Mouse (Mus musculus): ENCODE data around the gene Hpcal1.
"Not testable (repeated sequence)": the region's sequence is repeated elsewhere in the genome, so short reads cannot be mapped to it uniquely, and the experiment has no call there.

The Hpcal1 gene

GRCm38 (mm10) chr12:17789486-17789885, 98.8 kb downstream of the Hpcal1 start:
- no peak for DNase-seq (ENCODE audit: low spot score)

DNA sequence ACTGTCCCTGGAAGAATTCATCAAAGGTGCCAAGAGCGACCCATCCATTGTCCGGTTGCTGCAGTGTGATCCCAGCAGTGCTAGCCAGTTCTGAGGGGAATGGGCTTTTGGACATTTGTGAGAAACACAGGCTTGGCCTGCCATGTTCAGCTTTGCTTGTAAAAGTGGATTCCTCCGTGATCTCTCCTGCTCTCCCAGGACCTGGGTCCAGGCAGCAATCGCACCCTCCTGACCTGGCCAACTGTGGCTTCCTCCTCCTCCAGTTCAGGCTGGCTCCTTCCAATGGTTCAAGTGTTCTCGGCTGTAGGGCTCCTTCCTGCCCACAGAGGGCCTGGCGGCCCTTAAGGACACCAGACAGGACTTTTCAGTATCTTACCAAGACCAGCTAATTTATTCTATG, 100.5 kb downstream of the Hpcal1 start:
- no peak for DNase-seq (ENCODE audit: low spot score)

GRCm38 (mm10) chr12:17792756-17793155, 102.1 kb downstream of the Hpcal1 start:
- no peak for DNase-seq (ENCODE audit: low spot score)

- no peak for DNase-seq (ENCODE audit: low spot score)
These were observed 105.1 kb downstream of the Hpcal1 start for GRCm38 (mm10) chr12:17795660-17796278.

DNA sequence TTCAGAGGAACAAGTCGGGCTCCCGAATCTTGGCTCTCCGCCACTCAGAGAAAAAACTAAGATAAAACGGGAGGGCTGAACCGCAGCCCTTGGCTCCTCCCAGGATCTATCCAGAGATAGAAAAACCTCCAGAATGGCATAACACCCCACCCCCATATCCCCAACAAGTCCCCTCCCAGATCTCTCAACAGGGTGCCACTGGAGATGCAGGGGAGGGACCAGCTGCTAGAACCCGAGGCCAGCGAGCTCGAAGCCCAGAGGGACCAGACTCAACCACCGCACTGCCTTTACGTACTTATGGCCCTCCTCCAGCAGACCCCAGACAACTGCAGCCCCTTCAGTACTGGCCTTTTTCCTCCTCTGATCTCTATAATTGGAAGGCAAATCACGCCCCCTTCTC, 107.6 kb downstream of the Hpcal1 start:
- DNase-seq (ENCODE audit: low spot score): not testable (repeated sequence)

DNA sequence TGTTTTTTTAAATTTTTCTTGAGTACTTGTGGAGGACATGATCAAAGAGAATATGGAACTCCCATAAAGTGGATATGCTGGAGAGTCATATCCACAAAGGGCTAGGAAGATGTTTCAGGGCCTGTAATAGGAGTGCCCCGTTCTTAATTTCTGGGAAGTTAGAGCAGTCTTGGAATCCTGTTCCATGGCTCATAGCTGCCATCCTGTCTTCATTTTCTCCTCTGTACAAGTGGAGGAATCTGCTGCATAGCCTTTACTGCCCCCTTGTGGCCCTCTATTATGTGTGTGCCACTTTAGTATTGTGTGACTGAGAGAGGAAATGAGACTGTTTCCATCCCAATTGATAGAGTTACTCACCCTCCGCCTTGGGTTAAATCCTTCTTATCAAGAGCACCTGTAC, 117.9 kb downstream of the Hpcal1 start:
- DNase-seq (ENCODE audit: low spot score): peak; percentile 20

DNA sequence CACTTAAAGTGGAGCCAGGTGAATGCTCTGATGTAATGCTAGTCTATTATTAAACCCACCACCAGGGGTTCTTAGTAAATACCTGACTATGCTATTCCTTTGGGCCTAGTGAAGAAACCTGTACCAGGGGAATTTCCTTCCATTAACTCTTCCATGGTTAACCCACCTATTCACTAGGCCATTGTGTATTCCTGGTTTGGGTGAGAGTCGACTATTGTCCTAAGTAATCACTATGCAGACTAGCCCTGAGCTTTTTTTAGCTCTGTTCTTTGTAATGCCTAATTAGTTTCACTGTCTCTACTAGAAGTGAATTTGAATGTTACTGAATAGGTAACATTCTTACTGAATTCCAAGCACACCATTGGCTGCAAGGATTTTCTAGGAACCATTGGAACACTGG, 144.6 kb downstream of the Hpcal1 start:
- DNase-seq (ENCODE audit: low spot score): not testable (repeated sequence)

All from testis, postnatal 14 days (tissue).